Mouse (Mus musculus) macrophage (primary cell): ENCODE measurements around the gene Zc3h12c. TPM values are rescaled to one million over a fixed set of nuclear protein-coding genes. Genes with fewer than 3 reads are reported as not detected.
"Not testable (repeated sequence)": the region's sequence is repeated elsewhere in the genome, so short reads cannot be mapped to it uniquely, and the experiment has no call there.

Experiments used
- H3K27ac ChIP-seq: fragments of 350-480 bp; formaldehyde crosslinking; 2 replicates; pipeline ENCODE4 v1.9.0; 2021
- H3K36me3 ChIP-seq: fragments of 350-480 bp; formaldehyde crosslinking; 2 replicates; pipeline ENCODE4 v1.9.0; 2021; ENCODE audit errors: inconsistent target
- H3K4me3 ChIP-seq: fragments of 350-480 bp; formaldehyde crosslinking; 2 replicates; pipeline ENCODE4 v1.9.0; 2021; ENCODE audit errors: inconsistent target
- H3K79me2 ChIP-seq: fragments of 350-480 bp; formaldehyde crosslinking; 2 replicates; pipeline ENCODE4 v1.9.0; 2021; ENCODE audit errors: inconsistent target
- WGBS: methylation state at CpG from one replicate; pipeline ENCODE4 v1.1.7; 2026; ENCODE audit warnings: inconsistent platforms; ENCODE audit not compliant: missing documents; 5-methylcytosine and 5-hydroxymethylcytosine counted together
- polyA plus RNA-seq: library from polyadenylated mRNA; stranded (reverse); fragments of 250-400 nt; gene quantifications from 3 replicates; pipeline ENCODE4 v1.2.4, GENCODE M21; 2018; ENCODE audit warnings: inconsistent platforms

Zc3h12c gene
- polyA plus RNA-seq, 1 experiment from 2014 or later: 2.5 TPM

GRCm38 (mm10) chr9:52072202-52072601 lies 96.2 kb downstream of the Zc3h12c start:
- Histone ChIP-seq H3K27ac (no peak overlapping the region), H3K79me2 (no peaks in the 10 kb centered on the region), H3K36me3 (peaks cover 53% of the 10 kb centered on the region), H3K4me3 (no peak overlapping the region)

GRCm38 (mm10) chr9:52071352-52071751 lies 97.0 kb downstream of the Zc3h12c start:
- peaks cover 60% of the 10 kb centered on the region for H3K36me3 ChIP-seq
- not testable (repeated sequence) for H3K79me2 ChIP-seq, H3K4me3 ChIP-seq, H3K27ac ChIP-seq

- Histone ChIP-seq H3K79me2 (no peaks in the 10 kb centered on the region), H3K36me3 (peaks cover 63% of the 10 kb centered on the region), H3K27ac (no peak overlapping the region), H3K4me3 (no peak overlapping the region)
- 94% methylated on average over 2 of the region's 2 CpGs for WGBS
These were observed 98.3 kb downstream of the Zc3h12c start for GRCm38 (mm10) chr9:52070052-52070451.

Other genes with a start within 250 kb of the Zc3h12c start
- gene Fdx1, start 205.0 kb downstream of the Zc3h12c start, polyA plus RNA-seq: 3.5 to 11.2 TPM (median 9.7 TPM) in 3 replicates
- 54.6 to 82.2 TPM (median 59.1 TPM) in 3 replicates for gene Rdx, start 121.4 kb downstream of the Zc3h12c start, polyA plus RNA-seq